8 mouse cellular contexts compared by ENCODE assay signal in the genomic region with DNA sequence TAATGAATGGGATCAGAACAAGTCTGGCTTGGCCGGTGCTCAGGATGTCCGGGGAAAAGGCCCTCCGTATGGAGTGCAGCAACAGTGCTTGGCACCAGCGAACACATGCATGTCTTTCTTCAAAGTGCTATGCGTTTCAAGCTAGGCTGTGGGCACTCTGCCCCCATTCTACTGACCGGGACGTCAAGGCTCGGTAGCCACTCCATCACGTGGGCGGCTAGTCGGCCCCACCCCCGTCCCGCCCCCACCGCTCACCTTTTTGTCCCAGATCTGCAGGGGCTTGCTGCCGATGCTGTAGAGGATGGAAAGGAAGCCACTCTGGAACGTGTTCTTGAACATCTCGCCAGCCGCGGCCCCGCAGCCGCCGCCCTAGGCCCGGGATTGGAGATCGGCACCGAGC. TPM values are rescaled to one million over a fixed set of nuclear protein-coding genes. Genes with fewer than 3 reads are reported as not detected.
DNase-seq lines count a peak whose midpoint lies in the region; ATAC-seq and TF ChIP-seq lines count a peak whose summit lies in the region.

No protein-coding gene starts in this region.

- no peaks in the 10 kb centered on the region for H3K9me3 ChIP-seq in heart, embryonic 11.5 days (replicated peaks; ENCODE audit: control insufficient read depth, low read length)
- no peaks in the 10 kb centered on the region for H3K9me3 ChIP-seq in E14TG2a.4 (ENCODE audit: low read length)
- H3K9me3 ChIP-seq in embryonic facial prominence, embryonic 10.5 days = no peaks in the 10 kb centered on the region
- H3K9me3 ChIP-seq in hindbrain, embryonic 14.5 days (ENCODE audit: control insufficient read depth, low read length) = no peaks in the 10 kb centered on the region
- no peaks in the 10 kb centered on the region for H3K9me3 ChIP-seq in neural tube, embryonic 14.5 days (ENCODE audit: control insufficient read depth, low read length)

- peaks cover 41% of the 10 kb centered on the region for H3K4me1 ChIP-seq in heart, embryonic 11.5 days (ENCODE audit: control insufficient read depth, insufficient read depth, low read length)
- H3K4me1 ChIP-seq in E14TG2a.4 (replicated peaks; ENCODE audit: low read depth, low read length) = peaks cover 49% of the 10 kb centered on the region
- peaks cover 38% of the 10 kb centered on the region for H3K4me1 ChIP-seq in embryonic facial prominence, embryonic 10.5 days
- H3K4me1 ChIP-seq in hindbrain, embryonic 14.5 days (replicated peaks; ENCODE audit: control insufficient read depth, insufficient read depth, low read length) = peaks cover 43% of the 10 kb centered on the region
- H3K4me1 ChIP-seq in liver, adult 2 months (ENCODE audit: control insufficient read depth, insufficient read depth, low read length) = peaks cover 29% of the 10 kb centered on the region
- H3K4me1 ChIP-seq in neural tube, embryonic 14.5 days (ENCODE audit: control insufficient read depth, insufficient read depth, low read length) = peaks cover 30% of the 10 kb centered on the region

- TF ChIP-seq POLR2A in liver, adult 2 months (IDR thresholded peaks at IDR 0.05; ENCODE audit: extremely low read depth, insufficient read depth, low read length) = no peak

- peak overlapping the region; percentile 97 for H3K4me3 ChIP-seq in heart, embryonic 11.5 days (ENCODE audit: low read depth, low read length)
- H3K4me3 ChIP-seq in E14TG2a.4 (replicated peaks; ENCODE audit: low read length) = peak overlapping the region; percentile 98
- H3K4me3 ChIP-seq in embryonic facial prominence, embryonic 10.5 days = peak overlapping the region; percentile 91
- H3K4me3 ChIP-seq in hindbrain, embryonic 14.5 days (replicated peaks; ENCODE audit: low read length) = peak overlapping the region; percentile 83
- peak overlapping the region; percentile 66 for H3K4me3 ChIP-seq in liver, adult 2 months (ENCODE audit: insufficient read depth, low read depth, low read length)
- peak overlapping the region; percentile 89 for H3K4me3 ChIP-seq in neural tube, embryonic 14.5 days (ENCODE audit: low read depth, low read length)

- H3K4me2 ChIP-seq in heart, embryonic 11.5 days = peak overlapping the region; percentile 80
- H3K4me2 ChIP-seq in hindbrain, embryonic 14.5 days (replicated peaks) = peak overlapping the region; percentile 96
- peak overlapping the region; percentile 95 for H3K4me2 ChIP-seq in neural tube, embryonic 14.5 days (ENCODE audit: low read depth, low read length)

- intact Hi-C loops in heart, postnatal 10 days (cut with DNase I) = loop anchor here (2.0 to 10.0 kb wide), 2 partner anchors 85 to 261 kb away; no protein-coding TSS in a partner anchor

- WGBS in heart, embryonic 11.5 days (ENCODE audit: insufficient replicate concordance) = 2% methylated on average over 25 of the region's 25 CpGs
- under 1% methylated on average over 25 of the region's 25 CpGs for WGBS in embryonic facial prominence, embryonic 10.5 days
- WGBS in hindbrain, embryonic 14.5 days = under 1% methylated on average over 25 of the region's 25 CpGs
- WGBS in liver, adult 2 months = under 1% methylated on average over 25 of the region's 25 CpGs
- WGBS in neural tube, embryonic 14.5 days = under 1% methylated on average over 25 of the region's 25 CpGs

- peak overlapping the region; percentile 93 for H3K9ac ChIP-seq in heart, embryonic 11.5 days (ENCODE audit: low read depth, low read length)
- H3K9ac ChIP-seq in hindbrain, embryonic 14.5 days = peak overlapping the region; percentile 84
- H3K9ac ChIP-seq in liver, adult 2 months (ENCODE audit: low read depth, low read length) = peak overlapping the region; percentile 83
- peak overlapping the region; percentile 87 for H3K9ac ChIP-seq in neural tube, embryonic 14.5 days (replicated peaks; ENCODE audit: low read depth, low read length)

- H3K27me3 ChIP-seq in heart, embryonic 11.5 days (ENCODE audit: control insufficient read depth, insufficient read depth, low read length) = no peaks in the 10 kb centered on the region
- H3K27me3 ChIP-seq in E14TG2a.4 (ENCODE audit: insufficient read depth, low read length) = no peaks in the 10 kb centered on the region
- no peaks in the 10 kb centered on the region for H3K27me3 ChIP-seq in embryonic facial prominence, embryonic 10.5 days (replicated peaks; ENCODE audit: low read depth, poor library complexity, severe bottlenecking)
- no peaks in the 10 kb centered on the region for H3K27me3 ChIP-seq in hindbrain, embryonic 14.5 days (ENCODE audit: control insufficient read depth, insufficient read depth, low read length)
- H3K27me3 ChIP-seq in liver, adult 2 months (ENCODE audit: control insufficient read depth, insufficient read depth, low read length) = no peaks in the 10 kb centered on the region
- H3K27me3 ChIP-seq in neural tube, embryonic 14.5 days (ENCODE audit: control insufficient read depth, insufficient read depth, low read length) = no peaks in the 10 kb centered on the region

- peaks cover 28% of the 10 kb centered on the region for H3K79me2 ChIP-seq in liver, adult 2 months (ENCODE audit: control insufficient read depth, insufficient read depth, low read length)

- no peaks in the 10 kb centered on the region for H3K36me3 ChIP-seq in heart, embryonic 11.5 days (ENCODE audit: control insufficient read depth, insufficient read depth, low read length)
- peaks cover 23% of the 10 kb centered on the region for H3K36me3 ChIP-seq in E14TG2a.4 (ENCODE audit: insufficient read depth, low read length)
- H3K36me3 ChIP-seq in embryonic facial prominence, embryonic 10.5 days (replicated peaks) = no peaks in the 10 kb centered on the region; the same call in 1 of the 2 replicates
- H3K36me3 ChIP-seq in hindbrain, embryonic 14.5 days (replicated peaks; ENCODE audit: control insufficient read depth, insufficient read depth) = no peaks in the 10 kb centered on the region
- H3K36me3 ChIP-seq in liver, adult 2 months (ENCODE audit: control insufficient read depth, insufficient read depth, low read length) = no peaks in the 10 kb centered on the region
- H3K36me3 ChIP-seq in neural tube, embryonic 14.5 days (ENCODE audit: control insufficient read depth, insufficient read depth, low read length) = no peaks in the 10 kb centered on the region

- no peak for TF ChIP-seq CTCF in E14TG2a.4 (conservative IDR thresholded peaks at IDR 0.05; ENCODE audit: low read length)
- no peak for TF ChIP-seq CTCF in liver, adult 2 months (IDR thresholded peaks at IDR 0.05; ENCODE audit: low read depth, low read length)

- H3K27ac ChIP-seq in heart, embryonic 11.5 days (ENCODE audit: low read depth, low read length) = peak overlapping the region; percentile 93
- peak overlapping the region; percentile 94 for H3K27ac ChIP-seq in embryonic facial prominence, embryonic 10.5 days (replicated peaks)
- H3K27ac ChIP-seq in hindbrain, embryonic 14.5 days = peak overlapping the region; percentile 89
- H3K27ac ChIP-seq in liver, adult 2 months (replicated peaks; ENCODE audit: insufficient read depth, low read depth, low read length) = peak overlapping the region; percentile 89
- H3K27ac ChIP-seq in neural tube, embryonic 14.5 days (ENCODE audit: low read depth, low read length) = peak overlapping the region; percentile 89

- DNase-seq in heart, postnatal 10 days = no peak
- peak; percentile 73 for DNase-seq in embryonic facial prominence, embryonic 10.5 days (ENCODE audit: low spot score)
- DNase-seq in hindbrain, embryonic 14.5 days (ENCODE audit: low spot score) = no peak
- DNase-seq in liver, adult 2 months (ENCODE audit: extremely low read depth, low read depth, low spot score) = peak; percentile 63
- no peak for DNase-seq in c-Kit-positive CD71-positive TER-119-positive erythroid progenitor cells, embryonic 14.5 days (ENCODE audit: low spot score)

- peak; percentile 45; the same call in 1 of the 2 replicates for ATAC-seq in heart, embryonic 11.5 days (replicated peaks; ENCODE audit: insufficient number of reproducible peaks, low FRiP score, low TSS enrichment)
- no peak; the same call in 1 of the 2 replicates for ATAC-seq in hindbrain, embryonic 14.5 days (ENCODE audit: low FRiP score)
- ATAC-seq in neural tube, embryonic 14.5 days (ENCODE audit: low read depth) = no peak; the same call in 1 of the 2 replicates

RNA-seq across cellular contexts. Expression of gene Cfap20, which starts 0.4 kb away (rescaled TPM):
- 135 and 139 TPM in 2 replicates for polyA plus RNA-seq in heart, embryonic 11.5 days (2014; fragmentation: Nextera tagmentation; extraction: Ambion mirVana)
- total RNA-seq in heart, postnatal 10 days (2021) = 10 to 100 TPM; 42.7 to 57.6 TPM
- 141 and 148 TPM in 2 replicates for polyA plus RNA-seq in embryonic facial prominence, embryonic 10.5 days (2016; fragmentation: Nextera tagmentation; extraction: Ambion mirVana)
- polyA plus RNA-seq in hindbrain, embryonic 14.5 days (2014; fragmentation: Nextera tagmentation; extraction: Ambion mirVana) = 128 and 139 TPM in 2 replicates
- 39.6 and 47.1 TPM in 2 replicates for total RNA-seq in liver, adult 2 months (2014; rRNA removed)
- 27.0 and 37.5 TPM in 2 replicates for polyA plus RNA-seq in liver, adult 2 months (2012; rRNA removed)
- 133 and 135 TPM in 2 replicates for polyA plus RNA-seq in neural tube, embryonic 14.5 days (2014; fragmentation: Nextera tagmentation; extraction: Ambion mirVana)

RNA-seq across cellular contexts. Expression of gene Csnk2a2, which starts 55.6 kb away (rescaled TPM):
- 12.1 and 16.0 TPM in 2 replicates for polyA plus RNA-seq in heart, embryonic 11.5 days (2014; fragmentation: Nextera tagmentation; extraction: Ambion mirVana)
- 10 to 100 TPM; 44.3 to 44.7 TPM for total RNA-seq in heart, postnatal 10 days (2021)
- polyA plus RNA-seq in embryonic facial prominence, embryonic 10.5 days (2016; fragmentation: Nextera tagmentation; extraction: Ambion mirVana) = 12.6 and 15.2 TPM in 2 replicates
- 15.8 and 16.1 TPM in 2 replicates for polyA plus RNA-seq in hindbrain, embryonic 14.5 days (2014; fragmentation: Nextera tagmentation; extraction: Ambion mirVana)
- total RNA-seq in liver, adult 2 months (2014; rRNA removed) = 13.2 and 19.6 TPM in 2 replicates
- polyA plus RNA-seq in liver, adult 2 months (2012; rRNA removed) = 8.8 and 10.1 TPM in 2 replicates
- polyA plus RNA-seq in neural tube, embryonic 14.5 days (2014; fragmentation: Nextera tagmentation; extraction: Ambion mirVana) = 16.1 and 16.7 TPM in 2 replicates

Comparison
In these comparisons a context has a peak if more than half of its experiments do, and no peak if none do; other contexts are left out.
1. DNase-seq: peak in embryonic facial prominence, embryonic 10.5 days (single experiment) and liver, adult 2 months (single experiment); none in heart, postnatal 10 days (0 of 2), hindbrain, embryonic 14.5 days (single experiment) and c-Kit-positive CD71-positive TER-119-positive erythroid progenitor cells, embryonic 14.5 days (single experiment).
2. Peak in every context shown above with its lines, with median percentiles within 50 percentile points of each other: H3K27ac ChIP-seq, H3K4me2 ChIP-seq, H3K4me3 ChIP-seq and H3K9ac ChIP-seq.